Mouse (Mus musculus) myocyte (in vitro differentiated cells): Measurements from ENCODE around the gene Cgnl1.

Experiments used
- MYOD1 ChIP-seq, 3 experiments: IDR thresholded peaks; one replicate each; pipeline ENCODE4 v1.6.1; 2011; ENCODE audit warnings: control low read depth in 2 of 3, low read depth in 2 of 3, mild to moderate bottlenecking in 2 of 3, moderate library complexity in 1 of 3; ENCODE audit not compliant: insufficient read length in 2 of 3, control insufficient read depth in 1 of 3
- POLR2A ChIP-seq: IDR thresholded peaks from one replicate; pipeline ENCODE4 v1.6.1; 2011; ENCODE audit warnings: low read depth, mild to moderate bottlenecking, control low read depth, moderate library complexity; ENCODE audit not compliant: insufficient read length
- REST ChIP-seq: IDR thresholded peaks from one replicate; pipeline ENCODE4 v1.6.1; 2011; ENCODE audit warnings: mild to moderate bottlenecking, control low read depth, moderate library complexity; ENCODE audit not compliant: insufficient read depth, insufficient read length
- USF1 ChIP-seq: IDR thresholded peaks from one replicate; pipeline ENCODE4 v1.6.1; 2011; ENCODE audit warnings: low read depth, mild to moderate bottlenecking, control low read depth, moderate library complexity

DNA sequence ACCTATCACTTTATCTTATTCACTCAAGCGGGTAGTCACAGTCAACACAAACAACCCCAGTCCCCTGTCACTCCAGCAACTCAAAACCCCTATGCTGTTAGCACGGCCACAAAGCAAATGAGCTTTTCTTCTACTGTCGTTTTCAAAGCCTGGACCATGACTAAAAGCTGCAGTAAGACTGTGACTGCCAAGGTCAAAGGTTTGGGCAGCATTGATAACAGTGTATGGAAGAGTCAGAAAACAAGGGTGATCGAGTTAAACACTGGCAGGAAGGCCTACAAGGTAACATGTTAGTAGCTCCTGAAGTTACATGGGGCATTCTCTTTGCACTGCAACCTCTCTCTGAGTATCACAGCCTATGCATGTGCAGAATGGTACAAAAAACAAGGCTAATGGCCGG is 111.7 kb downstream of the Cgnl1 start:
- TF ChIP-seq USF1 (no peak), POLR2A (no peak), REST (no peak), MYOD1 (IDR thresholded peaks at IDR 0.05; ENCODE audit: control insufficient read depth in 1 of 3, insufficient read length in 2 of 3, low read depth in 2 of 3) (no peak)
